Mouse (Mus musculus): ENCODE measurements around the gene Ntng1. TPM values are rescaled to one million over a fixed set of nuclear protein-coding genes. Genes with fewer than 3 reads are reported as not detected.

Gene Ntng1
- polyA plus RNA-seq, 1 experiment from 2014 or later: 22.5 TPM

DNA sequence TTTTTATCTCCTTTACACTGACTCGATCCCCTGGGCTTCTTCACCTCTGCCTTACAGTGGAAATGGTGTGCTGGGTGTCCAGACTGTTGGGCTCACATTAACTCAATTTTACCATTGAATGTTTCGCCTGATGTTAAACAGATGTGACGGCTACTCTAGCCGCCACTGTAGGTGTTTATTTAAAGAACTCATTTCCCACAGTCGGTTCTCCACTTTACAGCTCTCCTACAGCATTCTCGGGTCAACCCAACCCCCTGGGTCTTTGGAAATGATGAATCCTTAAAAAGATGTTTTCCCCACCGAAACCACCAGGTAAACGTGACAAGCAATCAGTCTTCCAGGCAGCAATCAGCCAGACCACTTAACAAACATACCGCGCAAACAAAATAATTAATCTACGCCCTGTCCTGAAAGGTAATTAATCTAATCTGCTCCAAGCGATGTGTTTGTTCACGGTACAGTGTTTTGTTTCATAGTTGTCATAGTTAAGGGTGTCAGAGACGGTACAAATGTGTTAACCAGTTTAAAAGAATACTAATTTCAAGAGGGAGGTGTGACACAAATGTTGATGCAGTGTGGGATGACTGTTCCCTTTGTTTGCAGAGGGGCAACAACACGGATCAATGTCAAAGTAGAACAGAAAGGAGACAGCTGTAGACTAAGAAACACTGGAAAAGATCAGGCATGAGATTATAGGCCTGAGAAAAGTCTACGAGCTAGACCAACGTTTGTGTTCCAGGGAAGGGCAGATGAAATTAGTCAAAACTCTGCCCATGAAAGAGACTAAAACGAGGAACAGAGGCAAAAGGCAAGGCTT lies 120.8 kb downstream of the Ntng1 start:
- H3K36me3 ChIP-seq (ENCODE audit: control insufficient read depth, insufficient read depth, low read length): no peaks in the 10 kb centered on the region
- 50% methylated on average over 18 of the region's 18 CpGs for WGBS
- ATAC-seq (ENCODE audit: low read depth): no peak
- no peaks in the 10 kb centered on the region for H3K4me1 ChIP-seq (ENCODE audit: control insufficient read depth, insufficient read depth, low read length)
- H3K4me2 ChIP-seq (ENCODE audit: low read depth, low read length): no peak overlapping the region
- H3K27ac ChIP-seq (ENCODE audit: low read depth, low read length): no peak overlapping the region
- no peak overlapping the region for H3K9ac ChIP-seq (replicated peaks; ENCODE audit: low read depth, low read length)
- no peaks in the 10 kb centered on the region for H3K9me3 ChIP-seq (ENCODE audit: control insufficient read depth, low read length)
- H3K27me3 ChIP-seq (ENCODE audit: control insufficient read depth, insufficient read depth, low read length): no peaks in the 10 kb centered on the region
- no peak overlapping the region for H3K4me3 ChIP-seq (ENCODE audit: low read depth, low read length)

DNA sequence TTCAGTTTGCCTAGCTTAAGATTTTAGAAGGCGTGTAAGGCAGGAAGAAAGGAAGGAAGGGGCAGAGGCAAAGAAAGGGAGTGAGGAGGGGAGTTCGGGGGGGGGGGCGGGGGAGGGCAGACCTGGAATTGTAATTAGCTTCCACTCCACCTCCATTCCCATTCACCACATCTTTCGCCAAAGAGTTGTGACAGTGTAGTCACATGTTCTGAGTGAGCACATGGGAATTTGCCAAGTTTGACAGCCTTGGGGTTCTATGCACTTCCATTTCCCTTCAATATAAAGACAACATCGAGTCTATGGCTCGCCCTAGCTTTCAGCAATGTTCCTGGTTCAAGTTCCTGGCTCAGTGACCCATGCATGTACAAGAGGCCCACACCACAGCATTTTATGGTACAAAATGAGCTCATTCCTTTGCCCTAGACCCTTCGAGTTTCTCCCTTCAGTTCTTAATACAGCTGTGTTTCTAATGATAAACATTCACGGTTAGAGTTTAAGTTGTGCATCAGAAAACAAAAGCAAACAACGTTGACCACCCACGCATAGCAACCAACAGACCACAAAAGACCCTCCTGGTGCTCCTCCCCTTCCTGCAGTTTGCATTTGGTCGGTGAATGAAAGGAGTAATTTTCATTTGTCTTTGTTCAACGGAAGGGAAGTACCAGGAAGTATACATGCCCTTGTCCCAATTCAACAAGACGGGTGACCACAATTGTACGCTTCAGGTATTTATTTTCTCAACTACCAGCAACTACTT lies 132.8 kb downstream of the Ntng1 start:
- H3K4me1 ChIP-seq (ENCODE audit: control insufficient read depth, insufficient read depth, low read length): no peaks in the 10 kb centered on the region
- no peaks in the 10 kb centered on the region for H3K27me3 ChIP-seq (ENCODE audit: control insufficient read depth, insufficient read depth, low read length)
- H3K9ac ChIP-seq (replicated peaks; ENCODE audit: low read depth, low read length): no peak overlapping the region
- H3K4me2 ChIP-seq (ENCODE audit: low read depth, low read length): no peak overlapping the region
- WGBS: 73% methylated on average over 14 of the region's 14 CpGs
- no peak overlapping the region for H3K27ac ChIP-seq (ENCODE audit: low read depth, low read length)
- no peak overlapping the region for H3K4me3 ChIP-seq (ENCODE audit: low read depth, low read length)
- no peaks in the 10 kb centered on the region for H3K9me3 ChIP-seq (ENCODE audit: control insufficient read depth, low read length)
- no peaks in the 10 kb centered on the region for H3K36me3 ChIP-seq (ENCODE audit: control insufficient read depth, insufficient read depth, low read length)
- ATAC-seq (ENCODE audit: low read depth): no peak

DNA sequence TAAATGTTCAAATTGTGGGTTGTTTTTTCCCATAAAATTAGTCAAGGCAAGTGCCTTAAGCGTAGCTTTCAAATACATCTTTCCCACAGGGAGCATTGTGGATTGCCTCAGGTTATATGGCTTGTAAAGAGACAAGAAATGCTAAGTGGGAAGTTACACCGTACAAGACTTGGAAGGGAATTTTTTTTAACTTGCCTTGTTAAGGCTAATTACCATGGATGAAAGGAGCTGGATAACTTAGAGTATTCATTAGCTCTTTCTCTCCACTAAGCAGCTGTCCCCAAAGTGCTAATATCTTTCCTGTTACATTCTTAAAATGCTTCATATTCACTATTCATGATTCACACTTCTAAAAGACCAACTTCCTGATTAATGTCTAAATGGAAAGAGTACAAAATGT lies 133.4 kb downstream of the Ntng1 start:
- 22% methylated on average over 2 of the region's 2 CpGs for WGBS
- no peak for ATAC-seq (ENCODE audit: low read depth)
- H3K9me3 ChIP-seq (ENCODE audit: control insufficient read depth, low read length): no peaks in the 10 kb centered on the region

DNA sequence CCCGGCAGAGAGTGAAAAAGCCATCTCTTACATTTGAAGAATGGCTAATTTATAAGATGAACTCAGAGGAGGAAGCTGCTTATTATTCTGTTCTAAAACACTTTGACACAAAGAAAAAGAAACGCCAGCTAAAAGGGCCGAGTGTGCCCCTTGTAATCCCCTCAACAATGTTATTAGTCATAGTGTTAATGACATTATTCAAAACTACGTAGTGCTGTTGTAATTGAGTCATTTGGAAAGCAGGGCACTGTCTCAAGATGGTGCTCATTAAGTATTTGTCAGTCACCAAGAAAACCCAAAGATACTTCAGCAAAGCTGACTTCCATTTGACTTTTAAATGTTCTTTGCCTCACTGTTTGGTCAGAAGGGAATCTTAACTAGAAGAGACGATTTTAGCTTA lies 143.5 kb downstream of the Ntng1 start:
- Histone ChIP-seq H3K4me3 (ENCODE audit: low read depth, low read length) (no peak overlapping the region), H3K9ac (replicated peaks; ENCODE audit: low read depth, low read length) (no peak overlapping the region), H3K36me3 (ENCODE audit: control insufficient read depth, insufficient read depth, low read length) (no peaks in the 10 kb centered on the region), H3K9me3 (ENCODE audit: control insufficient read depth, low read length) (no peaks in the 10 kb centered on the region), H3K4me2 (ENCODE audit: low read depth, low read length) (no peak overlapping the region), H3K27me3 (ENCODE audit: control insufficient read depth, insufficient read depth, low read length) (no peaks in the 10 kb centered on the region), H3K27ac (ENCODE audit: low read depth, low read length) (no peak overlapping the region), H3K4me1 (ENCODE audit: control insufficient read depth, insufficient read depth, low read length) (no peaks in the 10 kb centered on the region)
- no peak for ATAC-seq (ENCODE audit: low read depth)
- WGBS: 30% methylated on average over 5 of the region's 5 CpGs

More for the DNA sequence above, 133.4 kb downstream of the Ntng1 start:
- Histone ChIP-seq H3K4me1 (ENCODE audit: control insufficient read depth, insufficient read depth, low read length) (no peaks in the 10 kb centered on the region), H3K27ac (ENCODE audit: low read depth, low read length) (no peak overlapping the region), H3K27me3 (ENCODE audit: control insufficient read depth, insufficient read depth, low read length) (no peaks in the 10 kb centered on the region), H3K4me2 (ENCODE audit: low read depth, low read length) (no peak overlapping the region), H3K36me3 (ENCODE audit: control insufficient read depth, insufficient read depth, low read length) (no peaks in the 10 kb centered on the region), H3K4me3 (ENCODE audit: low read depth, low read length) (no peak overlapping the region), H3K9ac (replicated peaks; ENCODE audit: low read depth, low read length) (no peak overlapping the region)

DNA sequence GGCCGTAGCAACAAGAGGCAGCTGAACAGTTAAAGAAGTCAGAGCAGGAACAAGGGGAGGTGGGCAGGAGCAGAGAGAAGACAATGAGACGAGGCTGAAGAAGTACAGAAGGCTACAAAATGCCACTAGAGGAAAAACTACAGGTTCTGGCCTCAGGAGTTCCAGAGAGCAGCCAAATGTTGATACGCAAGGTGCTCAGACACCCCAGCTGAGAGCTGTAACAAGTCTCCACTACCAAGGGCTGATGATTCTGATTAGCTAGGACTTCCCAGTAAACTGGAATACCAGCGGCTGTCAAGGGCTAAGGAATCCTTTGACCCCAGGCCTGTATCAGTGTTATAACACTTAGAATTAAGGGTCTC lies 148.2 kb downstream of the Ntng1 start:
- Histone ChIP-seq H3K27ac (ENCODE audit: low read depth, low read length) (no peak overlapping the region), H3K4me1 (ENCODE audit: control insufficient read depth, insufficient read depth, low read length) (no peaks in the 10 kb centered on the region), H3K4me2 (ENCODE audit: low read depth, low read length) (no peak overlapping the region), H3K9me3 (ENCODE audit: control insufficient read depth, low read length) (no peaks in the 10 kb centered on the region), H3K36me3 (ENCODE audit: control insufficient read depth, insufficient read depth, low read length) (no peaks in the 10 kb centered on the region), H3K27me3 (ENCODE audit: control insufficient read depth, insufficient read depth, low read length) (no peaks in the 10 kb centered on the region), H3K9ac (replicated peaks; ENCODE audit: low read depth, low read length) (no peak overlapping the region), H3K4me3 (ENCODE audit: low read depth, low read length) (no peak overlapping the region)
- no peak for ATAC-seq (ENCODE audit: low read depth)
- 47% methylated on average over 4 of the region's 4 CpGs for WGBS

DNA sequence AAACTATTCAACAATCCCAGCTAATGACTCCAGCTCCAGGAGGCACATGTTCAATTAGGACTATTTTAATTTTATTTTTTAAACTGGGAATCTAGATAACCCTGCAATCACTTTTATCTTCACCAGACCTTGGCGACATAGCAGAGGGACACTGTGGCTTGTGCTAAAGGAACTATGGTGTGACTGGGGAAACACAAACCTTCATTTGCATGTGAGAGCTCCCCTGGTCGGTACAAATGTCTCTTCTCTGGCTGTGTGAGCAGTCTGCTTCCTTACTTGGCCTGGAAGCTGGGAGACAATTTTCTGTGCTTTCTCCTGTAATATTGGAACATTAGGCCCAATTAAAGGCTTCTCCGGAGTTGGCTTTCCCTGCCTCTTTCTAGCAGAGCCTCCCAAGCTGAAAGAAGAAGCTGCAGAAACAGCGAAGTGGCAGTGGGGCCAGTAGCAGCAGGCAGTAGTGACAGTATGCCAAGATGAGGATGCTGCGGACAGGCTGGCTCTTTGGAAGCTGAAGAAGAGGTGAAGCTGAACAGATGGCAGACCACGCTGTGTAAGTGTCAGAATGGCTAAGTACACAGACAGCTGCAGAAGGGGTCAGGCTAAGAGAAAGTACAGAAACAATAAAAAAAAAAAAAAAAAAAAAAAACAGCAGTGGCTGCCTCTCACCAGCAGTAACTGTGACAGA lies 148.7 kb downstream of the Ntng1 start:
- H3K27ac ChIP-seq (ENCODE audit: low read depth, low read length): peak overlapping the region; percentile 28; the same call in 1 of the 2 replicates
- H3K4me1 ChIP-seq (ENCODE audit: control insufficient read depth, insufficient read depth, low read length): no peaks in the 10 kb centered on the region
- no peaks in the 10 kb centered on the region for H3K9me3 ChIP-seq (ENCODE audit: control insufficient read depth, low read length)
- H3K4me2 ChIP-seq (ENCODE audit: low read depth, low read length): no peak overlapping the region
- peak; percentile 85 for ATAC-seq (ENCODE audit: low read depth)
- H3K36me3 ChIP-seq (ENCODE audit: control insufficient read depth, insufficient read depth, low read length): no peaks in the 10 kb centered on the region
- H3K4me3 ChIP-seq (ENCODE audit: low read depth, low read length): no peak overlapping the region
- H3K9ac ChIP-seq (replicated peaks; ENCODE audit: low read depth, low read length): no peak overlapping the region
- WGBS: 12% methylated on average over 6 of the region's 6 CpGs
- no peaks in the 10 kb centered on the region for H3K27me3 ChIP-seq (ENCODE audit: control insufficient read depth, insufficient read depth, low read length)

DNA sequence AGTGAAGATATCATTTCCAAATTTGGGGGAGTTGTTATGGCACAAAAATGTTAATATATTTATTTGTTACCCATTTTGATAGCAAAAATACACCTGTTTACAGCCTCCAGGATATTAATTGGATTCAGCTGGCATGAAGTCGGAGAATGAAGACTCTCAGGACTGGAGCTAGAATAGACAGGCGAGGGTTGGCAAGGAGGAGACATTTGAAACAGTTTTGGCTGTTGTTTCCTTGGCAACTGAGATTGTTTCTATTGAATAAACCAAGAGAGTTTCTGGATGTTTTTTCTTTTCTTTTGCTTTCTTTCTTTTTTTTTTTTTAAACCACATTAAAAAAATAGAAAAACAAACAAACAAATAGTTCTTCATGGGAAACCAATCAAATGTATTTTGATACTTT lies 159.7 kb downstream of the Ntng1 start:
- Histone ChIP-seq H3K4me2 (ENCODE audit: low read depth, low read length) (no peak overlapping the region), H3K4me3 (ENCODE audit: low read depth, low read length) (no peak overlapping the region), H3K36me3 (ENCODE audit: control insufficient read depth, insufficient read depth, low read length) (no peaks in the 10 kb centered on the region), H3K27me3 (ENCODE audit: control insufficient read depth, insufficient read depth, low read length) (no peaks in the 10 kb centered on the region), H3K4me1 (ENCODE audit: control insufficient read depth, insufficient read depth, low read length) (no peaks in the 10 kb centered on the region), H3K9me3 (ENCODE audit: control insufficient read depth, low read length) (no peaks in the 10 kb centered on the region), H3K27ac (ENCODE audit: low read depth, low read length) (no peak overlapping the region), H3K9ac (replicated peaks; ENCODE audit: low read depth, low read length) (no peak overlapping the region)
- ATAC-seq (ENCODE audit: low read depth): no peak
- whole genome bisulfite sequencing: 55% methylated on average over 2 of the region's 2 CpGs

DNA sequence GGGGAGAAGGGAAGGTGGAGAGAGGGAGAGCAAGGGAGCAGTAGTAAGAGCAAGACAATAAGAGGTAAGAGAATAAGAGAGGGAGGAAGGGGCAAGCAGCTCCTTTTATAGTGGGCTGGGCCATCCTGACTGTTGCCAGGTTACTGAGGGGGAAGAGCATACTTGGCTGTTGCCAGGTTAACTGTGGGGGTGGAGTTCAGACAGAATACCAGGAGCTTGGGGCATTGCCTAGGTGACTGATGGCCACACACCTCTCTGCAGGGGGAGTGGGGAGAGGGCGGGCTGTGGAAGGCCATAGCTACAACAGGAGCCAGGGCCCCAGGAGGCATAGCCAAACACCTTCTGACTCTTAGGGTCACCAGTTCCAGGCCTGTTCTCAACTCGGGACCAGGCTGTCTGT lies 166.2 kb downstream of the Ntng1 start:
- H3K4me2 ChIP-seq (ENCODE audit: low read depth, low read length): no peak overlapping the region
- no peaks in the 10 kb centered on the region for H3K27me3 ChIP-seq (ENCODE audit: control insufficient read depth, insufficient read depth, low read length)
- no peak overlapping the region for H3K4me3 ChIP-seq (ENCODE audit: low read depth, low read length)
- WGBS: 60% methylated on average over 2 of the region's 2 CpGs
- 0 out of 2 replicates have a peak, but pooled peaks have one; percentile 11 for ATAC-seq (ENCODE audit: low read depth)
- H3K4me1 ChIP-seq (ENCODE audit: control insufficient read depth, insufficient read depth, low read length): no peaks in the 10 kb centered on the region
- H3K9me3 ChIP-seq (ENCODE audit: control insufficient read depth, low read length): no peaks in the 10 kb centered on the region
- H3K9ac ChIP-seq (replicated peaks; ENCODE audit: low read depth, low read length): no peak overlapping the region
- H3K36me3 ChIP-seq (ENCODE audit: control insufficient read depth, insufficient read depth, low read length): no peaks in the 10 kb centered on the region
- no peak overlapping the region for H3K27ac ChIP-seq (ENCODE audit: low read depth, low read length)

DNA sequence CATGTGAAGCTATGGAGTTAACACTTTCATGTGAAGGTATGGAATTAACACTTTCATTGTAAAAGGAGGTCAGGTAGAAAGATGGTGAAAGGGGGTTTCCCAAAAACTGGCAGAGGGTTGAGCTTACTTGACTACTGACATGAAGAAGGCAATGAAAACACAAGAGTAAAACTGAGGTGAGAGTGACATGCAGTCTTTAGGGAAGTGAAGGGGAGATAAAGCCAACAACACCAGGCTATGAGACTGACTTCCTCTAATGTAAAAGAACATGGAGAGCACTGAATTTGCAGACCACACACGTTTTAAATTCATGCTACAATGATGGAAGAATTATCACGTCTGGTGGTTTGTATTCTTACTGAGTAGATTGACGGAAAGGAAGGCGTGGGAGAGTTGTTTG lies 168.7 kb downstream of the Ntng1 start:
- 71% methylated on average over 4 of the region's 4 CpGs for WGBS
- no peak overlapping the region for H3K4me2 ChIP-seq (ENCODE audit: low read depth, low read length)
- no peak overlapping the region for H3K9ac ChIP-seq (replicated peaks; ENCODE audit: low read depth, low read length)
- no peaks in the 10 kb centered on the region for H3K9me3 ChIP-seq (ENCODE audit: control insufficient read depth, low read length)
- ATAC-seq (ENCODE audit: low read depth): no peak
- H3K27me3 ChIP-seq (ENCODE audit: control insufficient read depth, insufficient read depth, low read length): no peaks in the 10 kb centered on the region
- H3K36me3 ChIP-seq (ENCODE audit: control insufficient read depth, insufficient read depth, low read length): no peaks in the 10 kb centered on the region
- H3K4me3 ChIP-seq (ENCODE audit: low read depth, low read length): no peak overlapping the region
- no peaks in the 10 kb centered on the region for H3K4me1 ChIP-seq (ENCODE audit: control insufficient read depth, insufficient read depth, low read length)
- no peak overlapping the region for H3K27ac ChIP-seq (ENCODE audit: low read depth, low read length)
